Mouse (Mus musculus) liver (tissue): ENCODE measurements around the gene Sim1.

Source experiments
- DNase-seq: peaks from one replicate; pipeline ENCODE4 v3.0.0-alpha.2; 2020; ENCODE audit warnings: mixed read lengths

Sim1 gene

DNA sequence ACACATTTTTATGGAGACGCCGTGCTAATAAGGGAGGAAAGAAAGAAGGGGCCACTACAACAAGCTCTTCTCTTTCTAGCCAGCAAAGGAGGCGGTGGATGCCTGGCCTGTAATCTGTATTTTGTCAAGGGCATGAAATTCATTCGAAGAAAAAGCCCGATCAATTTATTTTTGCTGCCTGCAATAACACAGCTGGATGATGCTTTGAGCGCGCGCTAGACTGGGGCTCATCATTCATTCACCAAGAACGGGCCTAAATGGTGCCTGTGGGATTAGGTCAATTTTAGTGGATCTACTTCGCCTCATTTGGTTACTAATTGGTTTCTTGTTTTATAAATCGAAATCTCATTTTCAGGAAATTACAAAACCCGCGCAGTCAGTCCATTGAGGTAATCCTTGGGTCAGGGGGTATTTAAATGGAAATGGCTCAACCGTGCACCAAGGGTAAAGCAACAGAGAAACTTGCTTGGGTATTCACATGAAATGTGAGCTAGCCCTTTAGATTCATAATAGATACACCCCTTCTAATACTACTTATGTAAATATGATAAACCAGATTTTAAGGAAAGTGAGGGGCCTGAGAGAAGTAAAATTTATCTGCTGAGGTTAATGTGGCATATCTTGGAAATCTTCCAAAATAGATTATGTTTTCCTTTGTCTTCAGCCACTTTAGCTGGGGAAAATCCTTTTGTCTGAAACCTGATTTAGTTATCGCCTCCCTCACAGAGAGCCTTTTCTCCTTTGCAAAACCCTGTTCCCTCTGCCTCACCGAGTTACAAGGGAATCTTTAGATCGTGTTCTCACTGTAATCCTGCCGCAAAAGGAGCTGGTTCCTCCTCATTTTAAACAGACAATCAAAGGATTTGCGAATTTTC lies 7.3 kb downstream of the Sim1 start:
- no peak for DNase-seq

GRCm38 (mm10) chr10:50902741-50903715 lies 8.5 kb downstream of the Sim1 start:
- no peak for DNase-seq

DNA sequence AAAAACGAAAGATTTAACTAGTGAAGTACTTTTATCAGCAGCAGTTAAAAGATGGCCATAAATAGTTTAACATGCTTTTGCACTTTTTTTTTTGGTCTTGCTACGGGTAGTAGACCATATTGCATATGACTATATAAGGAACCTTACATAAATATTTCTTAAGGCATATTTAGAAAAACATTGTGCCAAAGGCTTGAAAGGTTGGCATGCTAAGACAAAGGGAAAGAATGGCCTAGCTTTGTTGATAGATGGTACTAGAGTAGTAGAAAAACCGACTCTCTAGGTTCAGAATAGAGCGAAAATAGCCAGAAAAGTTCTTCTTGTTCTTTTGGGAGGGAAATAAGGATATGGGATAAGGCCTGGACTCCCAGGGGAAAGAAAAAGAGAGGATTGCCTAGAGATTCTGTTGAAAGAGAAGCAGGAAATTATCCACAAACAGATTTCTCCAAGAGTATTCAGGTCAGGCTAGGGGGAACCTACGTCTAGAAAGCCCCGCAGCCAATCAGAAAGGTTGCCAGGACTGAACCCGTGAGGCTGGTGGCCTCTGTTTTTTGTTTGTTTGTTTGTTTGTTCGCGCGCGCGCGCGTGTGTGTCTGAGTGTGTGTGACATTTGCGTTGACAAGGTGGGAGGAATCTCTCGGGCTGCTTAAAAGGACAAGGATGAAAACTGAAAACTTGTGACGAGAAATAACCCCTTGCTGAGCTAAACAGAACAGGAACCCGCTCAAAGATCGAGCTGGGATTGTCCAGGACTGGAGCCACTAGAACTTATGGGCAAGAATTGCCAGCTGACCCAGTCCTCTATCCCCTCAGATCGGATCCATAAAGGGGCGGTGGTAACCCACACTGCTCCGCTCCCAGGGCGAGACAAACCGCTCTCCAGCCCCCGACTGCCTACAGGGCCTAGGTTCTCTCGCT lies 9.6 kb downstream of the Sim1 start:
- DNase-seq = no peak

DNA sequence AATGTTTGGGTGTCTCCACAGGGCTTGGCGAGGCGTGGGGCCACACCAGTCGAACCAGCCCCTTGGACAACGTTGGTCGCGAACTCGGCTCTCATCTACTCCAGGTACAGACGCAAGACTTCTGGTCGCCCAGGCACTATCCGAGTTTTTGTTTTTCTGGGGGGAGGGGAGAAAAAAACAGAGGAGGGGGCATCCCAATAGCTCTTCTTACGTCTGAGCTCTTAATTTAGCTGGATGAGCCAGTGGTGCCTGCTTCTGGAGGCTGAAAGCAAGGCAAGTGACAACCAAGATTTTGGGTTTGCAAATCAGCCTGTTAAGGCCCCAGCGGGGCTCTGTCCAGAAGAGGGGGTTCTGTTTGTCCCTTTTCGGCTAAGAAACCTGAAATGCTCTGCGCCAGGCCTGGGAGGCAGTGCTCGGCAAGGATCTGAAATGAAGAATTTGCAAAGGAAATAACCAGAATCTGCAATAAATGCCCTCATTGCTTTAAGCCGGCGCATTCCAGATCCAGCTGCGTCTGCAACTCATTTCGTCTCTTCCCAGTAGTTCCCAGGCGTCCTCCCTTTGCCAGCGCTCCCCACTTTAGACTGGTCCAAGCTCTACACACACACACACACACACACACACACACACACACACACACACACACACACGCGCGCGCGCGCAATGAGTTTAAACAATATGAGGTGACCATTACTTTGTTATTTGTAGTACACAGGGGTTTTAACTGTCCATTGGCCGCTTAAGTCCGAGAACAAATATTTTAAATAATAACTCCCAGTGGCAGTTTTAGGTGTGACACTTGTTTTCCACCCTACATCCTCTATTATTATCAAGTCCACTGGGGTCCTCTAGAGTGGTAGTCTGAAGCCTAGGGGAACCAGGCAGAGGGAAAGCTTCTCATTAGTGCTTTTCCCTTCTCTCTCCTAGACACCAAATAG lies 10.5 kb downstream of the Sim1 start:
- DNase-seq = no peak

DNA sequence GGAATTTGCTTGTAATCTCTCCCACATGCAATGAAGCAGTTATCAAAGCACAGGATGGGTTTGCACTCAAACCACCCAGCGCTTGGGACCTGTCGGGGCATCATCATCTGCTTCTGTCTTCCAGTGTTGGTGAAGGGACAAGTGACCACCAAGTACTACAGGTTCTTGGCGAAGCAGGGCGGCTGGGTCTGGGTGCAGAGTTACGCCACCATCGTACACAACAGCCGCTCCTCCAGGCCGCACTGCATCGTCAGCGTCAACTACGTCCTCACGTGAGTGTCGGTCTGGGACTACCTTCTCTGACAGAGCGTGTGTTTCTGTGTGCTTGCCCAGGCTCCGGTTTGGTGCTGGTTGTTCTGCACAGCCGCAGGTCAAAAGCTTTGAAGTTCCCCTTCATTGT lies 15.8 kb downstream of the Sim1 start:
- DNase-seq = no peak

DNA sequence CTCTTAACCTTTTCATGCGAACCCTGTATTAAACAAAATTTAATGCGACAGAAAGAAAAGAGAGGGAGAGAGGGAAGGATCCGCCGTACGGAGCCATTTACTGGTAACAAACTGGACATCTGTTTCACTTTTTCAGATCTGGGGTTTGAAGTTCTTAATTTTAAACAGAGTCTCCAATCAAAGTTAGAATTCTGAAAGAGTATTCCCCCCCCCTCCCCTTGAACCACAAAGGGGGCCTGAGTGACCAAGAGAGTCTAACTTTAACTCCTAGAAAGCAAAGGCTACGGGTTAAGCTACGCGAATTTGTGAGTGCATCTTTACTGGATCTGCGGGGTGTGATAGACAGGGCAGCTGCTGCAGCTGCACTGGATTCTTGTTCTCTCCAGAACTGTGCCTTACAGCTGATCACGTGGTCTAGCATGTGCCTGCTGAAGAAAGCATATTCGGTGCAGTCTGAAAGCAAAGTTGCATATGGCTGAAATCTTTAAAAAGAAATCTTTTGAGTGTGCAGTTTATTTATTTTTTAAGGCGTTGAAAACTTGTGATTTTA lies 16.4 kb downstream of the Sim1 start:
- DNase-seq = no peak

DNA sequence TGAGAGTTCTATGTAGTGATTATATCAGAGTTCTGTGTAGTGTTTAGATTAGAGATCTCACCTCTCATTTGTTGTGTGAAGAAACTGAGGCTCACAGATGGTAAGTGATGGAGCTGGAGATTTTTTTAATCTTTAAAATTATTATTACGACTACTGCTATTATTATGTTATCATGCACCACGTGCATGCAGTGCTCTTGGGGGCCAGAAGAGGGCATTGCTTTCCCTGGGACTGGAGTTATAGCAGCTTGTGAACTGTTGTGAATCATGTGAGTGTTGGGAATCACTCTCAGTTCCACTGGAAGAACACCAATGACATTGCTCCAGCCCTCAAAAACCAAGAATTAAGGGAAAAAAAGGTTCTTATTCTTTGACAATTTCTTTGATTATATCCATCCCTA lies 21.1 kb downstream of the Sim1 start:
- DNase-seq = no peak

DNA sequence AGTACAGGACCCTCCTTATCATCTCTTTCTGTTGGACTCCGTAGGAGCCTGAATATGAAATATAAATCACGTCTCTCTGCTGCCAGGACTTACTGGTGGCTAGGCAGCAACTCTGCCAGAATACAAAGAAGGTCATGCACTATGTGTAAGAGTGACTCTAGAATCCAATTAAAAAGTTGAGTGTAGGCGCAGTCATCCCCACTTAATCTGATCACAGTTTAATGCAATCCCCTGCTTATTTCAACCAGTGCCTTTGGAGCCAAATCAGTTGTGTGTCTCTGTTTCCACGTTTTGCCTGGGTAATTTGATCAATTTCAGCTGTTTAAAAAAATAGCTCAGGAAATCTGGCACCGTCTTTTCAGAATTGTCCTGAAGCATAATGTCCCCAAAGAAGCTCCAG lies 34.7 kb downstream of the Sim1 start:
- DNase-seq = no peak

- DNase-seq = no peak
These were observed 41.1 kb downstream of the Sim1 start for GRCm38 (mm10) chr10:50935673-50936072.

DNA sequence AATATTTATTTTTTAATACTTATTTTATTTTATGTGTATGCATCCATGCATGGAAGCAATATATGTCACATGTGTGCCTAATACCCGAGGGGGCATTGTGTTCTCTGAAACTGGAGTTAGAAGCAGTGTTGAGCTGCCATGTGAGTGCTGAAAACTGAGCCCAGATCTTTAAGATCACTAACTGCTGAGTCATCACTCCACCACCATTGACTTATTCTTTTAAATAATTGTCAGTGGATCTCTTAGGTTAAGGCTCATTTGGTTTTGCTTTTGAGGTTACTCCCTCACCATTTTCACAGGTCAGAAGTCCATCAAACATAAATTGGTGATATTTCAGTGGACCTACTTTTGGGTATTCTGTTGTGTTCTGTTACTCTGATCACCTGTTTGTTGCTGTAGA lies 79.1 kb downstream of the Sim1 start:
- DNase-seq = no peak

GRCm38 (mm10) chr10:50981849-50982248 lies 87.3 kb downstream of the Sim1 start:
- DNase-seq = no peak

DNA sequence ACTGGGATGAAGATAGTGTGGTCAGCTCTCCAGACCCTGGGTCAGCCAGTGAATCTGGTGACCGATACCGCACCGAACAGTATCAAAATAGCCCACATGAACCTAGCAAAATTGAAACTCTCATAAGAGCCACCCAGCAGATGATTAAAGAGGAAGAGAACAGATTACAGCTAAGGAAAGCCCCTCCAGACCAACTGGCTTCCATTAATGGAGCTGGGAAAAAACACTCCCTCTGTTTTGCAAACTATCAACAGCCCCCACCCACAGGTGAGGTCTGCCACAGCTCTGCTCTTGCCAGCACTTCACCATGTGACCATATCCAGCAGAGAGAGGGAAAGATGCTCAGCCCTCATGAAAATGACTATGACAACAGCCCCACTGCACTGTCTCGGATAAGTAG lies 89.1 kb downstream of the Sim1 start:
- no peak for DNase-seq

- DNase-seq = no peak
These were observed 113.2 kb downstream of the Sim1 start for GRCm38 (mm10) chr10:51007798-51008197.

GRCm38 (mm10) chr10:51011391-51012150 lies 117.0 kb downstream of the Sim1 start:
- no peak for DNase-seq

DNA sequence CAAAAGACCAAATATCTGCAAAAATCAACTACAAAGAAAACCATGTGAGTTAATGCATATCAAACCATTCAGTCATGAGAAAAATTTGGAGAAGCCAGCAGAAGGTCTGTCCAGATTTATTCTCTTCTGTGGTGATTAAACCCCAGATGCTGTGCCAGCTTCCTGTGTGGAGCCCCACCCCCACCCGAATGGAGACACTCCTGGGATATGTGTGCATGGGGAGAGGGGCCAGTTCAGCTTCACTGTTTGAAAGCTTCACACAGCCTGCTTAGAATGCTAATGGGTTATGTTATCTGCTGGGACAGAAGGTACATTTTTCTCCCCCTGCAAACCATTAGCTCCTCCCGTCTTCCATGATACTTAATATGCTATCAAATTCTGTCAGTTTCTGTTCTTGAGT lies 120.3 kb downstream of the Sim1 start:
- DNase-seq = no peak

DNA sequence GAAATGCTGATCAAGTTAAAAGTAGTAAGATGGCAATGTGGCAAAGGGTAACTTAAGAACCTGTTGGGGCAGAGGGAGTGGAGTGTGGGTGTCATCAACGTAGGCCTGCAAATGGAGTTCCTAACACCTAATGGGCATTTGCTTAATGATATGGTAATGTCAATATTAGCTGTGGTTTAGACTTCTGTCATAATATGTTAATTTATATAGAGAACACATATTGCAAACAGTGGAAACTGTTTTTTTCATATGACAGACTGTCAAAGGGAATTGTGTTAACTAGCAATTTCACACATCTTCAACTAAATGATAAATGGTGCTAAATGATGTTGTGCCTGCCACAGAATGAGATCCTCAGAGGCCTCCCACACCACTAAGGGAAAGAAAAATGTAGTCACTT lies 120.8 kb downstream of the Sim1 start:
- no peak for DNase-seq

GRCm38 (mm10) chr10:51023308-51024279 lies 129.0 kb downstream of the Sim1 start:
- DNase-seq = no peak
